ENCODE assay signal across 8 mouse cellular contexts in the genomic region with DNA sequence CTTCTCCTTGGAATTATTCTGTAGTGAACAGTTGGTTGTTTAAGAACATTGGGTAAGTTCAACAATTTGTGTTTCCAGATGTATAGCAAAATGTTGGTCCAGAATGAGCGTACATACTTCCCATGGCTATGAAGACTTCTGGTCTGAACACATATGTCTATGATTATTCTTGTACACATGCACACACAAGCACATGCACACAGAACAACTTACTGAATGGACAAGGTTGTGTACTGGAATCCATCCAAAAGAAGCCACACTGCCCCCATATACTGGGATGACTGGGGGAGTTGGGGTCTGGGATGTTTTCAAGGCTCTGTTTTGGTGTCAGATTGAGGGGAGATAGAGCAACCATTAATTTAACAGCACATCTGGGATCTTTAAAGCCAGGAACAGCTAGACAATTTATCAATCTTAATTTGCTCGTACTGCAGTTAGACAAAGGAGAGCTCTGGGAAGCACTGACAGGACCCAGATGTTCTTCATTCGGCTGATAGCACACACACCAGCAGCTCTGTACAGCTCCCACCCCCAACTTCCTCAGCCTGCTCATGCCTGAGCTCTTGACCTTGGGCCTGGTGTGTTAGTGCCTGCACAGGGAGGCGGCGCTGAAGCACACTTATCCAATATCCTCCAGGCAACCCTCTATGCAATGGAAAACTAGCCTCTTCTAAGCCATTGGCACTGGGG.
A peak's percentile ranks its signal among the peaks of the same experiment; 100 is the strongest.
DNase-seq lines count a peak whose midpoint lies in the region; ATAC-seq and TF ChIP-seq lines count a peak whose summit lies in the region.
"Had no signal": no experiment of that assay in that cellular context is flagged by ENCODE, and none has a peak within 500 bp of the region (broad histone marks: within the 10 kb centered on the region; RNA-seq: fewer than 3 reads in every experiment).

No protein-coding gene starts in this region.

- no peak for TF ChIP-seq CTCF in embryonic fibroblast, embryonic 13.5 days (IDR thresholded peaks at IDR 0.05; ENCODE audit: borderline replicate concordance, insufficient read depth, low read length)
- no peak for TF ChIP-seq CTCF in kidney, adult 2 months (conservative IDR thresholded peaks at IDR 0.05; ENCODE audit: insufficient read depth, insufficient read length, low read depth, low read length)

- TF ChIP-seq POLR2A in embryonic fibroblast, embryonic 13.5 days (IDR thresholded peaks at IDR 0.05; ENCODE audit: low read depth, low read length), result no peak
- no peak for TF ChIP-seq POLR2A in kidney, adult 2 months (IDR thresholded peaks at IDR 0.05; ENCODE audit: low read depth, low read length)

- H3K4me3 ChIP-seq in embryonic fibroblast, embryonic 13.5 days (ENCODE audit: insufficient read depth, low read length), result no peak overlapping the region
- H3K4me3 ChIP-seq in kidney, adult 2 months (ENCODE audit: insufficient read depth, low read depth, low read length), result no peak overlapping the region
- no peak overlapping the region for H3K4me3 ChIP-seq in lung, embryonic 15.5 days
- H3K4me3 ChIP-seq: forebrain, embryonic 13.5 days had no signal

- H3K4me1 ChIP-seq in embryonic fibroblast, embryonic 13.5 days (ENCODE audit: control insufficient read depth, insufficient read depth, low read length), result 0 out of 2 replicates have a peak, but pooled peaks cover 6% of the 10 kb centered on the region
- H3K4me1 ChIP-seq in kidney, adult 2 months (ENCODE audit: control insufficient read depth, insufficient read depth, low read length), result no peaks in the 10 kb centered on the region
- peaks cover 7% of the 10 kb centered on the region for H3K4me1 ChIP-seq in lung, embryonic 15.5 days
- H3K4me1 ChIP-seq: forebrain, embryonic 13.5 days had no signal

- no peaks in the 10 kb centered on the region for H3K36me3 ChIP-seq in kidney, adult 2 months (ENCODE audit: control insufficient read depth, insufficient read depth, low read length)
- no peaks in the 10 kb centered on the region for H3K36me3 ChIP-seq in lung, embryonic 15.5 days

- H3K9ac ChIP-seq in lung, embryonic 15.5 days, result no peak overlapping the region
- H3K9ac ChIP-seq: forebrain, embryonic 13.5 days had no signal

- peak; percentile 36 for DNase-seq in embryo, embryonic 11.5 days (ENCODE audit: low read depth, low spot score)
- DNase-seq in kidney, adult 2 months, result peak; percentile 55
- no peak for DNase-seq in urinary bladder, postnatal 4 days (ENCODE audit: low spot score in 2 of 2)
- no peak for DNase-seq in cerebellum, adult 11-12 months

- no peaks in the 10 kb centered on the region for H3K9me3 ChIP-seq in lung, embryonic 15.5 days
- H3K9me3 ChIP-seq: forebrain, embryonic 13.5 days had no signal

- H3K4me2 ChIP-seq in lung, embryonic 15.5 days, result no peak overlapping the region
- H3K4me2 ChIP-seq: forebrain, embryonic 13.5 days had no signal

- 48% methylated on average over 5 of the region's 5 CpGs for WGBS in kidney, adult 2 months
- WGBS in lung, embryonic 15.5 days, result 28% methylated on average over 5 of the region's 5 CpGs

- peak overlapping the region; percentile 88 for H3K27ac ChIP-seq in embryonic fibroblast, embryonic 13.5 days (ENCODE audit: insufficient read depth, low read length)
- H3K27ac ChIP-seq in kidney, adult 2 months (ENCODE audit: insufficient read depth, low read depth, low read length), result no peak overlapping the region
- H3K27ac ChIP-seq in lung, embryonic 15.5 days, result peak overlapping the region; percentile 50; the same call in 1 of the 2 replicates
- H3K27ac ChIP-seq: forebrain, embryonic 13.5 days had no signal

- no peaks in the 10 kb centered on the region for H3K27me3 ChIP-seq in kidney, adult 2 months (replicated peaks; ENCODE audit: control insufficient read depth, insufficient read depth, low read length)
- no peaks in the 10 kb centered on the region for H3K27me3 ChIP-seq in lung, embryonic 15.5 days
- H3K27me3 ChIP-seq: forebrain, embryonic 13.5 days had no signal

- peak; percentile 96 for ATAC-seq in lung, embryonic 15.5 days (ENCODE audit: borderline replicate concordance, extremely low read depth, low FRiP score, low TSS enrichment)
- ATAC-seq in frontal cortex, adult (ENCODE audit: low TSS enrichment), result no peak
- ATAC-seq: forebrain, embryonic 13.5 days had no signal

Comparison
In these comparisons a context has a peak if more than half of its experiments do, and no peak if none do; other contexts are left out.
1. DNase-seq: peak in embryo, embryonic 11.5 days (single experiment) and kidney, adult 2 months (single experiment); none in urinary bladder, postnatal 4 days (0 of 2) and cerebellum, adult 11-12 months (single experiment).